Mouse (Mus musculus) adrenal gland, adult 18-20 months (tissue): ENCODE data around the gene Fam208b. TPM values are rescaled to one million over a fixed set of nuclear protein-coding genes. Genes with fewer than 3 reads are reported as not detected.
"Not testable (repeated sequence)": the region's sequence is repeated elsewhere in the genome, so short reads cannot be mapped to it uniquely, and the experiment has no call there.

Experiments used
- DNase-seq, 2 experiments: peaks; one replicate each; pipeline ENCODE4 v3.0.0; 2021 to 2022; ENCODE audit warnings: low spot score in 2 of 2
- total RNA-seq, 2 experiments: library from RNA; stranded (reverse); gene quantifications; 1 replicate in 1 of 2; 2 replicates in 1 of 2; pipeline ENCODE4 v1.2.3; 2021

Fam208b gene
- total RNA-seq, 2 experiments from 2014 or later, result 17.4 to 19.9 TPM

DNA sequence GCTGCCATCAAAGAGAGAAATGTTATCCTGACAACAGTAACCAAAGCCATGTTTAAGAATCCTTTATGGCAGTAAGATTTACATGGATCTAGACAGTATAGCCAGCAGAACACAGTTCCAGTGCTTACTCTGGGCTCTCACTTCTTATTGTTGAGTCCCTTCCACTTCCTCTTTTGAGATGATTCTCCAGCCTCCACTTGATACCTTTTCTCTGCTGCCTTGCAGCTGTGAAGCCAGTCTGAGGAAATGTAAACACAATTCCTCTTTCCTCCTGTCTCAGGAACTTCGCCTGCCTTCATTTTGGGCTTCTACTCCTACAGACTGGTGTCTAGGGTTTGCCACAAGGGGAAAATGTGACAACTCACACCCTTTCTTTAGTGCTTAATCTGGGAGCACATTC lies 90.9 kb downstream of the Fam208b start:
- DNase-seq, result not testable (repeated sequence)

DNA sequence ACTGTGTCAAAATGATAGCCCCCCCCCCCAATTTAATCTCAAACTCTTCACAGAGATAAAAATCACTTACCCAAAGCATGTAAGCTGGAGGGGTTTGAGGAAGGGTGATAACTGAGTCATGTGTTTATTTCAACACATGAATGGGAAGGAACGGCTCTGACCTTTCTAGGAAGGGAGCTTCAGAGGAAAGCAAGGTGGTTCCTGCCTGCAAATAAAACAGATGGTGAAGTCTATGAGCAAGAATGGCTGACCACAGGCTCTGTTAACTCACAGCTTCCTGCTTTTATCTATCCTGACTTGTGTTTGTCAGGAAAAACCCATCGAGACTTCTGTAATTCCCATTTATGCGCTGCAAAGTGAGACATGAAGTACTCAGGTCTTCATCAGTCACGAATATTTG lies 91.6 kb downstream of the Fam208b start:
- not testable (repeated sequence) for DNase-seq

Other genes starting within 250 kb of the Fam208b start
- gene Gdi2, start 73.0 kb downstream of the Fam208b start, total RNA-seq, result 100 to 1,000 TPM; 347 to 392 TPM
- 10 to 100 TPM; 12.5 to 15.6 TPM for gene Asb13, start 22.9 kb upstream of the Fam208b start, total RNA-seq
- under 1 TPM in 1 of 2 experiments, not detected in 1; 0.86 TPM for gene Calml3, start 193.2 kb upstream of the Fam208b start, total RNA-seq
- gene Calm4, start 226.6 kb upstream of the Fam208b start, total RNA-seq, result not detected
- gene Calm5, start 243.1 kb upstream of the Fam208b start, total RNA-seq, result not detected